Mouse (Mus musculus): Measurements from ENCODE around the gene Zfp691.

The Zfp691 gene

GRCm38 (mm10) chr4:119173851-119174453 lies at the start of gene Zfp691:
Gene Zfp691 (minus strand): TSS chr4:119174195.
- in situ Hi-C loops (cut with MboI): loop anchor here (5.0 to 25.0 kb wide), 2 partner anchors 172 to 537 kb away; no protein-coding TSS in a partner anchor

- in situ Hi-C loops (cut with MboI): no loop called here
Observed at GRCm38 (mm10) chr4:119223696-119224095, 49.7 kb upstream of the Zfp691 start.

- in situ Hi-C loops (cut with MboI): no loop called here
Observed at GRCm38 (mm10) chr4:119218169-119218568, 44.2 kb upstream of the Zfp691 start, which contains the start of gene Tmem269. Gene Tmem269 (minus strand): TSS chr4:119218217.

DNA sequence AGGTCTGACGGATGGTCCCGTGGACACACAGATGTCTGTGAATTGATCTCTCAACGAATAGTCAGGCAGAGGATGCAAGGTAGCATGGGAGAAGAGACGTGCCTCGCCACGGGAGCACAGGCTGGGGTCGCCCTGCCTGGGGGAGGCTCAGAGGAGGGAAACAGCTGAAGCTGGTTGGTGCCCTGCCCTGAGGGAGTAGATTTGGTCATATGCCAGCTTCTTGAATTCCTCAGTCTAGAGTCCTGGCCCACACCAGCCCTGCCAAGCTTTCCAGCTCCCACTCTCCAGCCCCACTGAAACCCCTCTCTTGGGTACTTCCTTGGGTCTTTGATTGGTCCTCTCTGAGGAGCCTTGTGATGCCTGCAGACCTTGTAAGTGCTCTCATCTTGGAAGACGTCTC lies 42.7 kb upstream of the Zfp691 start:
- in situ Hi-C loops (cut with MboI): no loop called here

- in situ Hi-C loops (cut with MboI): no loop called here
Observed at GRCm38 (mm10) chr4:119204672-119205071, 30.7 kb upstream of the Zfp691 start.

GRCm38 (mm10) chr4:119198105-119198504 lies 24.1 kb upstream of the Zfp691 start:
- in situ Hi-C loops (cut with MboI): no loop called here

- in situ Hi-C loops (cut with MboI): no loop called here
Observed at GRCm38 (mm10) chr4:119195582-119196320, 21.8 kb upstream of the Zfp691 start.

DNA sequence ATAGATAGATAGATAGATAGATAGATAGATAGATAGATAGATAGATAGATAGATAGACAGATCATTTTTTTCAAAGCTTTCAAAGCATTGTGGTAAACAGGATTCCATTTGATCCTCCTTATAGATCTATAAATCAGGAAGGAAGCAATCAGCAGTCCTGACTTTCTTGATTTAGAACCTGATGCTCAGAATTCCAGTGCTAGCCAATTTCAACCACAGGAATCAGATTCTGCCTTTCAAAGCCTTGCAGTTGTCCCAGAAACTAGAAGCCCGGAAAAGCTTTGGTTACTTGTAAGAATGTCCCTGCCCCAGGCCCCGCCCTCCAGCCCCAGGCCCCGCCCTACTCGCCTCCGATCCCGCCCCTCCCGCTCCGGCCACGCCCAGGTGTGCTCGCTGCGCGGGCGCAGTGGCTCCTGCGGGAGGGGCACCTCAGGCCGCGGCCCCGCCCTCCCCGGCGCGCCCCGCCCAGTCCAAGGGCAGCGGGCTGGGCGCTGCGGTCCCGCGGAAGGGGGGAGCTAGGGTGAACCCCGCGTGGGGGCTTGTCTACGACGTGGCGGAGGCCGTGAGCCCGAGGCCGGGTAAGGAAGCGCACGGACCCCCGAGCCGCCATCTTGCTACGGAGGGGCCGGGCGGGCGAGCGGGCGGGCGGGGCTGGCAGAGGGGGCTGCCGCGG lies 21.1 kb upstream of the Zfp691 start, which contains the start of gene Svbp:
Gene Svbp, plus strand, starts transcription at position 398 of the 673 bp plus-strand sequence.
- in situ Hi-C loops (cut with MboI): no loop called here

DNA sequence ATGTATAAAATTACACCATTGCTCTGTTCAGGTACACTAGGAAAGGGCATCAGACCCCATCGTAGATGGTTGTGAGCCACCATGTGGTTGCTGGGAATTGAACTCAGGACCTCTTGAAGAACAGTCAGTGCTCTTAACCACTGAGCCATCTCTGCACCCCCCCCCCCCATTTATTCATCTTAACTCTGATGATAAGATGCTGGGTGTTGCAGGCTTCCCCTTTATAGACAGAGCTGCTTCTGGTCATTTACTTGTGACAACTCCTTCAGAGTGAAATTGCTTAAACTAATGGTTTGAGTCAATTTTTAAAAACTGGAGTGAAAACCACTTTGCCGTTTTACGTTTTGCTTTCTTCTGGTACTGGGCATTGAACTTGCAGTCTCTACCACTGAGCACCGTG lies 18.8 kb upstream of the Zfp691 start:
- in situ Hi-C loops (cut with MboI): no loop called here

DNA sequence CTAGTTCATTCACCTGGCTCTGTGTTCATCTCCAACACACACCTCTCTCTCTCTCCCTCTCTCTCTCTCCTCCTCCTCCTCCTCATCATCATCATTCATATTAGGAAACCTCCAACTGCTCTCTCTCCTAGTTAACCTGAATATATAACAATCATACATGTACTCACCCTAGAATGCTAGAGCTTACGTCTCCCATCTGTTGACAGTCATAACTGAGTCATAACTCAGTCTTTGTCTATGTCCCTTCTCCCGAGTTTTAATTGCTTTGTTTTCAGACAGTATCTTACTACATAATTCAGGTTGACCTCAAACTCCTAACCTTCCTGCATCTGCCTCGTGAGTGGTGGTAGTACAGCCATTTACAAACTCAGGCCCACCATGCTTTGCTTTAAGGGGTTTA lies 17.3 kb upstream of the Zfp691 start:
- in situ Hi-C loops (cut with MboI): no loop called here

DNA sequence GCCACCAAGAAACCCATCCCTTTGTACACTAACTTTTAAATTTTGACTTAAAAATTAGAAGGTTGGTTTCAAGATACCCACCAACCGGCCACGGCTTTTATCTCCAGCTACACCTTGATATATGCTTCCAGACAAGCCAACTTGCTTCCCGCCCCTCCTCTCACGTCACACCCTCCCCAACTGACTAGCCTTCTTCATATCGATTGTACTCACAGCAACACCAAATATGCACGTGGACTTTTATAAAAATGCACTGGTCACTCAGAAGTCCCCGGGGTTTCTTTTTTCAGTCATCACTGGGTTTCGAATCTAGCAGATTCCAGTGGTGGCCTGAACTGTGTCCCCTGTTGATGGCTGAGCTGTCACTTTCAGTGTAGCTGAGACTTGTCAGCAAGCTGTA lies 16.6 kb upstream of the Zfp691 start:
- in situ Hi-C loops (cut with MboI): no loop called here

DNA sequence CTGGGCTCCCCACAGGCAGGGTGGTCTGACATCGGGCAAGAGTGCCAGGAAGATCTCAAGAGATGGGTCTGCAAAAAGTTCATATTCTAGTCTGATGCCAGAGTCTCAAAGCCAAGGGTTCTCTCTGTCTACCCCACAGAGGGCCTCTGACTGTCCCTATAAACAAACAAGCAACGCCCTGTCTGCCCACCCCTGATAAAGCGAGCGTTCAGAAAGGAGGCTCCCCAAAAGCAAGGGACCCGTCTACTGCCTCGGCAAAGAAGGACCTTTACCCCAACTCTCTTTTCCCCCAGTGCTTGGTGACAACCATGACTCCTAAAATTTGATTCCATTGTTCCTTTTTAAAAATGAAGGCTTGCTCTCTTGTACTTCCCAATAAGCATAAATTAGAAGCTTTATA lies 15.9 kb upstream of the Zfp691 start, which contains the start of gene Ermap:
Gene Ermap, minus strand, starts transcription at position 148 of the 400 bp plus-strand sequence.
- in situ Hi-C loops (cut with MboI): no loop called here

DNA sequence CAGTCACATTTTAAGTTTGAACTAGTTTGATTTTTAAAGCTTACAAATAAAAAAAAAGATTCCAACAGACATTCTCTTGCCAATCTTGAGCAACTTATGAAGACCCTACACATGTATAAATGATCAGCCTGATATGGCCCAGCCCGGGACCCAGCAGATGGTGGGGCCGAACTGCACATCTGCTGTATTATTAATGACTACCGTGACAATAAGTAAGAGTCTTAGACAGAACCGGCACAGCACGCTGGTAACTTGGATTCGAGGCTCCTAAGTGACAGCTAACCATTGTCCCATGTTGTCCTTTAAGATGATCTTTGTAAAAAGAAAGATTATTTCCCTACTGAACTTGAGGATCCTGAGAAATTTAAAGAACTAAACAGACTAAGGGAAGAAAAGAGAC lies 15.4 kb upstream of the Zfp691 start:
- in situ Hi-C loops (cut with MboI): no loop called here

GRCm38 (mm10) chr4:119188060-119188785 lies 14.2 kb upstream of the Zfp691 start:
- in situ Hi-C loops (cut with MboI): no loop called here

DNA sequence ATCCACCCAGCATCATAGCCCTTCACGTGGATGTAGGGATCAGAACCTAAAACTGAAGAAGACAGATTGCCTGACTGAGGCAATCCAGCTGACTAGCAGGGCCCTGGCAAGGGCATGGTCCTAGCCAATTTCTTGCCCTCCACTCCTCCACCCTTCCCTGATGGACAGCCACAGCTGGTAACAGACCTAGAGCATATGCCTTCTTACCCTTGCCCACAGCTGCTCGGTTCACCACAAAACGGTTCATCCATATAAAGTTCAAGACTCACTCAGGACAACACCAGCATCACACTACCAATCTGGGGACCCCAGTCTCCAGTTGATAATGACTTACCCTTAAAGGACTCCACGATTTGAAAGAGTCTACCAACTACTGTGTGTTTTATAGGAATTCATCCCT lies 11.8 kb upstream of the Zfp691 start:
- in situ Hi-C loops (cut with MboI): no loop called here

GRCm38 (mm10) chr4:119183525-119183924 lies 9.5 kb upstream of the Zfp691 start:
- in situ Hi-C loops (cut with MboI): no loop called here

DNA sequence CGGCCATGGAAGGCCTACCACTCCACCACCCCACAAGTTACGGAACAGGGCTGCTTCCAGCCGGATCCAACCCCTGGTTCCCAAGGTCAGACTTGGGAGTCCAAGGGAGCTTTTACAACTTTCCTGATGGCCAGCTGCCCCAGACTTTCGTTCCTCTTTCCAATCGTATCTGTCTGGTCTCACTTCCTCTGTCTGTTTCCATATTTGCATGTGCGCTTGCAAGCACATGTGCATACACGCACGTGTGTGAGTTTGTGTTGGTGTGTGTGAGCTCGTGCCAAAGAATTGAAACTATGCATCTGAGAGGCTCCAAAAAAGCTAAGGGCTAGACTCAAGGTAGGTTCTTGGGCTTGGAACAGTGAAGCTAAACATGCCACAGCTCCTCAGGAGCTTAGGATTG lies 7.5 kb upstream of the Zfp691 start:
- in situ Hi-C loops (cut with MboI): no loop called here

DNA sequence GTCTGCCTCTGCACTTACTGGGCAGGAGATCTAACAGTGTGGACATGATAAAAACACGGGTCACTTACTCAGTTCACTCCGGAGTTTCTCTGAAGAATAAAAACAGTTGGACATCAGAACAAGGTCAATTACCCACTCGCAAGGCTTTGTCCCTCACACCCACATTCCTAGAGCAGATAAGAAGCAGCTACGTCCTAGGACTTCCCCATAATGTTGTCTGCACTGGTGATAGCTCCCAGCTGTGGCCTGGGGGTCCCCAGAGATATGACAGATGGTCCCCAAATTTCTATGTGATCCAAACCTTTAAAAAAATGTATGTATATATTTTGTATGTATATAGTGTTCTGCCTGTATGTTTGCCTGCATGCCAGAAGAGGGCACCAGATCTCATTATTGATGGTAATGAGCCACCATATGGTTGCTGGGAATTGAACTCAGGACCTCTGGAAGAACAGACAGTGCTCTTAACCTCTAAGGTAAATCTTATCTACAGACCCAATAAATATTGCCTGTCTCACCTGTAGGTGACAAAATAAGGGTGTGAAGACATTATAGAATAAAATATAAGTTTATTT lies 6.2 kb upstream of the Zfp691 start:
- in situ Hi-C loops (cut with MboI): no loop called here

GRCm38 (mm10) chr4:119178331-119178730 lies 4.3 kb upstream of the Zfp691 start:
- in situ Hi-C loops (cut with MboI): no loop called here

DNA sequence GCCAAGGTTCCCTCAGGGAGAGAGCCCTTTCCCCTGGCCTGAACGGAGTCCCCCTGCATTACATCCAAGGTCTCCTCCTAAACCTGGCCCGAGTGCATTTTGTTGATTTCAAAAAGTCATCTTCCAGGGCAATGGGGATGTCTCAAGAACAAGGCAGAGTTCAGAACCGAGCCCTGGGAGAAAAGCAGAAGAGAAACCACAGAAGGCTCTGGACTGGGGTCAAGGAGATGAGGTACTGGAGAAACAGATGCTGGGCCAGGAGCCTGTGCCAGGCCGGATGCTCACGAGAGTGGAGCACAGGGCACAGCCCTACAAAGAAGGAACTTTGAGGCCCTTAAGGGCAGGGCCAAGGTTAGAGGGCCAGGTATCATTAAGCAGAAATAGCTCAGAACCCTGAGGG lies 3.7 kb upstream of the Zfp691 start:
- in situ Hi-C loops (cut with MboI): no loop called here

DNA sequence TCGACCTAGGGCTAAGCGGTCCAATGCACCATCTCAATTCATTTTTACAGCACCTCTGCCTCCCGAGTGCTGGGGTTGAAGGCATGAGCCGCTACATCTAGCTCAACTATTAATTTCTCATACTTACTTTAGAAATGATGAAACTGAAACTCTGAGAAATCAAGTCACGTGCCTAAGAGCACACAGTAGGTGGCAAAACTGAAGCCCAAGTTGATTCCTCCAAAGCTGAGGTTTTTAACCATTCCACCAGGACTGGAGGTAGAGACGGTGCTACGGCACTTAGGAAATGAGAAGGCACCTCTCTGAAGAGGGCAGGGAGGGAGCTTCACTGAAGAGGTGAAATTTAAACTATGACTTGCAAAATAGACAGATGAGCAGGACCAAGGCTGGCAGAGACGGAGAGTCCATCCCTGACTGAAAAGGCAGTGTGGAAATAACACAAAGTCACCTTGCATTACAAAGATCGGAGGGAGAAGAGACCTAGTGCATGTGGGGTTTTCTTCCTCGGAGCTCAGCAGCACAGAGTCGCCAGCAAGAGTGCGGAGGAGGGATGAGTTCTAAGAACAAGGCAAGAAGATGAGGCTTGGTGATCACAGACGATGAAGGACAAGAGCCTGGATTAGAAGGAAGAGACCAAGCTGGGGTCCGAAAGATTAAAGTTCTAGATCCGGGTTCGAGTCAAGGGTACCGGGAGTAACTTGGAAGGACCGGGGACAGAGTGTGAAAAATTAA lies 910 bp downstream of the Zfp691 start:
- in situ Hi-C loops (cut with MboI): loop anchor here (5.0 to 25.0 kb wide), 2 partner anchors 171 to 536 kb away; no protein-coding TSS in a partner anchor
